Mouse (Mus musculus) ovary, adult 2 months (tissue): ENCODE measurements around the gene Snrnp200. TPM values are rescaled to one million over a fixed set of nuclear protein-coding genes. Genes with fewer than 3 reads are reported as not detected.

Experiments used
- polyA plus RNA-seq: library from polyadenylated mRNA; depleted of rRNA; stranded (reverse); fragments of >200 nt; gene quantifications from 2 replicates; pipeline ENCODE4 v1.2.3, GENCODE M21; 2012; rRNA removed

Snrnp200 gene
- polyA plus RNA-seq: 50.0 and 62.6 TPM in 2 replicates

GRCm38 (mm10) chr2:127207547-127208451, at the start of gene Snrnp200, which contains the start of gene 1810024B03Rik:
Snrnp200 (plus strand) TSS chr2:127208386.
1810024B03Rik (minus strand) TSS chr2:127208280.

GRCm38 (mm10) chr2:127247592-127248333, 39.6 kb downstream of the Snrnp200 start, which contains the start of the genes Ciao1 and Tmem127:
Ciao1 (minus strand) TSS chr2:127247816.
Tmem127 (plus strand) TSS chr2:127247908.

GRCm38 (mm10) chr2:127269491-127270299, 61.5 kb downstream of the Snrnp200 start, which contains the start of gene Stard7:
Stard7 (plus strand) TSS chr2:127270218.

Other genes with a start within 250 kb of the Snrnp200 start
- 1.3 and 1.7 TPM in 2 replicates for gene Ap4e1, start 199.7 kb upstream of the Snrnp200 start, polyA plus RNA-seq
- 4.9 and 5.1 TPM in 2 replicates for gene Blvra, start 137.7 kb upstream of the Snrnp200 start, polyA plus RNA-seq
- 1.6 and 3.1 TPM in 2 replicates for gene Ncaph, start 74.4 kb upstream of the Snrnp200 start, polyA plus RNA-seq
- 8.0 and 11.8 TPM in 2 replicates for gene Itpripl1, start 64.9 kb upstream of the Snrnp200 start, polyA plus RNA-seq
- gene 1810024B03Rik, start 106 bp upstream of the Snrnp200 start, polyA plus RNA-seq: 0.35 and 0.85 TPM in 2 replicates
- gene Ciao1, start 39.4 kb downstream of the Snrnp200 start, polyA plus RNA-seq: 39.8 and 56.5 TPM in 2 replicates
- 151 and 158 TPM in 2 replicates for gene Tmem127, start 39.5 kb downstream of the Snrnp200 start, polyA plus RNA-seq
- gene Stard7, start 61.8 kb downstream of the Snrnp200 start, polyA plus RNA-seq: 73.2 and 130 TPM in 2 replicates
- gene Dusp2, start 127.8 kb downstream of the Snrnp200 start, polyA plus RNA-seq: 7.4 and 9.4 TPM in 2 replicates
- 17.6 and 21.6 TPM in 2 replicates for gene Astl, start 130.3 kb downstream of the Snrnp200 start, polyA plus RNA-seq
- gene Adra2b, start 154.8 kb downstream of the Snrnp200 start, polyA plus RNA-seq: 0.50 and 0.56 TPM in 2 replicates
- 2.0 and 2.4 TPM in 2 replicates for gene Gpat2, start 216.8 kb downstream of the Snrnp200 start, polyA plus RNA-seq
- gene Fahd2a, start 236.2 kb downstream of the Snrnp200 start, polyA plus RNA-seq: 21.6 and 24.4 TPM in 2 replicates